Mouse (Mus musculus): Measurements from ENCODE around the gene Wfdc15b. TPM values are rescaled to one million over a fixed set of nuclear protein-coding genes. Genes with fewer than 3 reads are reported as not detected.
"Not testable (repeated sequence)": the region's sequence is repeated elsewhere in the genome, so short reads cannot be mapped to it uniquely, and the experiment has no call there.

Gene Wfdc15b
- polyA plus RNA-seq, 1 experiment from 2014 or later, result not detected

GRCm38 (mm10) chr2:164206011-164206410 lies 15.4 kb downstream of the Wfdc15b start:
- not testable (repeated sequence) for DNase-seq (ENCODE audit: low spot score); H3K36me3 ChIP-seq (ENCODE audit: control insufficient read depth, insufficient read depth, low read length); H3K9ac ChIP-seq (ENCODE audit: low read length); H3K4me1 ChIP-seq (replicated peaks; ENCODE audit: control insufficient read depth, insufficient read depth, low read length); H3K9me3 ChIP-seq (ENCODE audit: control insufficient read depth, low read length); H3K4me3 ChIP-seq (ENCODE audit: low read depth, low read length); ATAC-seq (replicated peaks; ENCODE audit: low FRiP score); H3K27me3 ChIP-seq (ENCODE audit: control insufficient read depth, insufficient read depth, low read length); H3K4me2 ChIP-seq (ENCODE audit: low read depth, low read length, severe bottlenecking); H3K27ac ChIP-seq (ENCODE audit: low read depth, low read length)
- 93% methylated on average over 10 of the region's 10 CpGs for WGBS

GRCm38 (mm10) chr2:164199626-164200327 lies 21.7 kb downstream of the Wfdc15b start, which contains the start of gene Wfdc15a:
Wfdc15a (minus strand) TSS chr2:164200130.
- no peak for DNase-seq (ENCODE audit: low spot score)
- Histone ChIP-seq H3K9ac (ENCODE audit: low read length) (no peak within 1 kb of the TSS), H3K36me3 (ENCODE audit: control insufficient read depth, insufficient read depth, low read length) (no peaks in the 10 kb centered on the region), H3K27me3 (ENCODE audit: control insufficient read depth, insufficient read depth, low read length) (no peaks in the 10 kb centered on the region), H3K4me1 (replicated peaks; ENCODE audit: control insufficient read depth, insufficient read depth, low read length) (no peaks in the 10 kb centered on the region), H3K4me2 (ENCODE audit: low read depth, low read length, severe bottlenecking) (no peak within 1 kb of the TSS), H3K27ac (ENCODE audit: low read depth, low read length) (no peak within 1 kb of the TSS), H3K9me3 (ENCODE audit: control insufficient read depth, low read length) (no peaks in the 10 kb centered on the region), H3K4me3 (ENCODE audit: low read depth, low read length) (no peak within 1 kb of the TSS)
- no peak for ATAC-seq (replicated peaks; ENCODE audit: low FRiP score)
- 82% methylated on average over 20 of the region's 20 CpGs for WGBS

- no peak overlapping the region for H3K4me2 ChIP-seq (ENCODE audit: low read depth, low read length, severe bottlenecking)
Measured at GRCm38 (mm10) chr2:164196700-164196990, 24.8 kb downstream of the Wfdc15b start.

GRCm38 (mm10) chr2:164195971-164196699 lies 25.3 kb downstream of the Wfdc15b start:
- Histone ChIP-seq H3K4me1 (replicated peaks; ENCODE audit: control insufficient read depth, insufficient read depth, low read length) (no peaks in the 10 kb centered on the region), H3K36me3 (ENCODE audit: control insufficient read depth, insufficient read depth, low read length) (no peaks in the 10 kb centered on the region), H3K4me3 (ENCODE audit: low read depth, low read length) (no peak overlapping the region), H3K9ac (ENCODE audit: low read length) (no peak overlapping the region), H3K9me3 (ENCODE audit: control insufficient read depth, low read length) (no peaks in the 10 kb centered on the region), H3K4me2 (ENCODE audit: low read depth, low read length, severe bottlenecking) (no peak overlapping the region), H3K27ac (ENCODE audit: low read depth, low read length) (no peak overlapping the region), H3K27me3 (ENCODE audit: control insufficient read depth, insufficient read depth, low read length) (no peaks in the 10 kb centered on the region)
- 85% methylated on average over 5 of the region's 5 CpGs for WGBS
- no peak for DNase-seq (ENCODE audit: low spot score)
- ATAC-seq (replicated peaks; ENCODE audit: low FRiP score), result no peak

More at GRCm38 (mm10) chr2:164196700-164196990, 24.8 kb downstream of the Wfdc15b start:
- DNase-seq (ENCODE audit: low spot score), result no peak
- no peaks in the 10 kb centered on the region for H3K4me1 ChIP-seq (replicated peaks; ENCODE audit: control insufficient read depth, insufficient read depth, low read length)
- no peaks in the 10 kb centered on the region for H3K27me3 ChIP-seq (ENCODE audit: control insufficient read depth, insufficient read depth, low read length)
- no peak for ATAC-seq (replicated peaks; ENCODE audit: low FRiP score)
- H3K4me3 ChIP-seq (ENCODE audit: low read depth, low read length), result no peak overlapping the region
- no peak overlapping the region for H3K9ac ChIP-seq (ENCODE audit: low read length)
- no peaks in the 10 kb centered on the region for H3K9me3 ChIP-seq (ENCODE audit: control insufficient read depth, low read length)
- H3K27ac ChIP-seq (ENCODE audit: low read depth, low read length), result no peak overlapping the region
- H3K36me3 ChIP-seq (ENCODE audit: control insufficient read depth, insufficient read depth, low read length), result no peaks in the 10 kb centered on the region
- 89% methylated on average over 5 of the region's 5 CpGs for WGBS

- WGBS, result 81% methylated on average over 5 of the region's 5 CpGs
- no peak for DNase-seq (ENCODE audit: low spot score)
- no peak overlapping the region for H3K4me3 ChIP-seq (ENCODE audit: low read depth, low read length)
- ATAC-seq (replicated peaks; ENCODE audit: low FRiP score), result no peak
- no peaks in the 10 kb centered on the region for H3K9me3 ChIP-seq (ENCODE audit: control insufficient read depth, low read length)
- no peak overlapping the region for H3K27ac ChIP-seq (ENCODE audit: low read depth, low read length)
- H3K9ac ChIP-seq (ENCODE audit: low read length), result no peak overlapping the region
- no peak overlapping the region for H3K4me2 ChIP-seq (ENCODE audit: low read depth, low read length, severe bottlenecking)
- H3K4me1 ChIP-seq (replicated peaks; ENCODE audit: control insufficient read depth, insufficient read depth, low read length), result no peaks in the 10 kb centered on the region
- H3K36me3 ChIP-seq (ENCODE audit: control insufficient read depth, insufficient read depth, low read length), result no peaks in the 10 kb centered on the region
- H3K27me3 ChIP-seq (ENCODE audit: control insufficient read depth, insufficient read depth, low read length), result no peaks in the 10 kb centered on the region
Measured at GRCm38 (mm10) chr2:164194959-164195630, 26.4 kb downstream of the Wfdc15b start.

GRCm38 (mm10) chr2:164192279-164192678 lies 29.2 kb downstream of the Wfdc15b start:
- ATAC-seq (replicated peaks; ENCODE audit: low FRiP score) (no peak), DNase-seq (ENCODE audit: low spot score) (no peak)
- Histone ChIP-seq H3K4me3 (ENCODE audit: low read depth, low read length) (no peak overlapping the region), H3K4me2 (ENCODE audit: low read depth, low read length, severe bottlenecking) (no peak overlapping the region), H3K36me3 (ENCODE audit: control insufficient read depth, insufficient read depth, low read length) (no peaks in the 10 kb centered on the region), H3K27ac (ENCODE audit: low read depth, low read length) (no peak overlapping the region), H3K4me1 (replicated peaks; ENCODE audit: control insufficient read depth, insufficient read depth, low read length) (no peaks in the 10 kb centered on the region), H3K9ac (ENCODE audit: low read length) (no peak overlapping the region), H3K9me3 (ENCODE audit: control insufficient read depth, low read length) (no peaks in the 10 kb centered on the region), H3K27me3 (ENCODE audit: control insufficient read depth, insufficient read depth, low read length) (no peaks in the 10 kb centered on the region)

GRCm38 (mm10) chr2:164190576-164190975 lies 30.9 kb downstream of the Wfdc15b start, which contains the start of gene Wfdc12:
Wfdc12 (minus strand) TSS chr2:164190608.
- ATAC-seq (replicated peaks; ENCODE audit: low FRiP score) (no peak), DNase-seq (ENCODE audit: low spot score) (no peak)

GRCm38 (mm10) chr2:164188722-164189121 lies 32.7 kb downstream of the Wfdc15b start:
- 0 out of 2 replicates have a peak, but pooled peaks cover 2% of the 10 kb centered on the region for H3K4me1 ChIP-seq (replicated peaks; ENCODE audit: control insufficient read depth, insufficient read depth, low read length)
- no peaks in the 10 kb centered on the region for H3K27me3 ChIP-seq (ENCODE audit: control insufficient read depth, insufficient read depth, low read length)
- H3K27ac ChIP-seq (ENCODE audit: low read depth, low read length), result no peak overlapping the region
- DNase-seq (ENCODE audit: low spot score) (no peak), ATAC-seq (replicated peaks; ENCODE audit: low FRiP score) (no peak)
- H3K36me3 ChIP-seq (ENCODE audit: control insufficient read depth, insufficient read depth, low read length), result no peaks in the 10 kb centered on the region
- H3K4me2 ChIP-seq (ENCODE audit: low read depth, low read length, severe bottlenecking), result no peak overlapping the region
- WGBS, result 26% methylated on average over 5 of the region's 5 CpGs
- no peak overlapping the region for H3K4me3 ChIP-seq (ENCODE audit: low read depth, low read length)
- H3K9me3 ChIP-seq (ENCODE audit: control insufficient read depth, low read length), result no peaks in the 10 kb centered on the region
- H3K9ac ChIP-seq (ENCODE audit: low read length), result no peak overlapping the region

More at GRCm38 (mm10) chr2:164190576-164190975, 30.9 kb downstream of the Wfdc15b start, which contains the start of gene Wfdc12:
- Histone ChIP-seq H3K9me3 (ENCODE audit: control insufficient read depth, low read length) (no peaks in the 10 kb centered on the region), H3K4me1 (replicated peaks; ENCODE audit: control insufficient read depth, insufficient read depth, low read length) (no peaks in the 10 kb centered on the region), H3K9ac (ENCODE audit: low read length) (no peak within 1 kb of the TSS), H3K27ac (ENCODE audit: low read depth, low read length) (no peak within 1 kb of the TSS), H3K4me3 (ENCODE audit: low read depth, low read length) (no peak within 1 kb of the TSS), H3K36me3 (ENCODE audit: control insufficient read depth, insufficient read depth, low read length) (no peaks in the 10 kb centered on the region), H3K27me3 (ENCODE audit: control insufficient read depth, insufficient read depth, low read length) (no peaks in the 10 kb centered on the region), H3K4me2 (ENCODE audit: low read depth, low read length, severe bottlenecking) (no peak within 1 kb of the TSS)
- 86% methylated on average over 6 of the region's 6 CpGs for WGBS

All from forebrain, embryonic 11.5 days (tissue).